Mouse (Mus musculus): ENCODE measurements around the gene Syt2. TPM values are rescaled to one million over a fixed set of nuclear protein-coding genes. Genes with fewer than 3 reads are reported as not detected.

The Syt2 gene
- total RNA-seq, 2 experiments from 2014 or later = 22.2 to 23.6 TPM

GRCm38 (mm10) chr1:134737463-134737862, 91.0 kb downstream of the Syt2 start:
- DNase-seq (ENCODE audit: extremely low spot score in 1 of 2, low spot score in 1 of 2) = no peak

GRCm38 (mm10) chr1:134741433-134741832, 95.0 kb downstream of the Syt2 start:
- peak in 1 of 2 experiments; percentile 48 for DNase-seq (ENCODE audit: extremely low spot score in 1 of 2, low spot score in 1 of 2)

- DNase-seq (ENCODE audit: extremely low spot score in 1 of 2, low spot score in 1 of 2) = no peak
These were observed 95.6 kb downstream of the Syt2 start for GRCm38 (mm10) chr1:134741946-134742661.

- DNase-seq (ENCODE audit: extremely low spot score in 1 of 2, low spot score in 1 of 2) = peak in 1 of 2 experiments; percentile 49
These were observed 99.2 kb downstream of the Syt2 start for GRCm38 (mm10) chr1:134745648-134746047.

- DNase-seq (ENCODE audit: extremely low spot score in 1 of 2, low spot score in 1 of 2) = no peak
These were observed 101.0 kb downstream of the Syt2 start for GRCm38 (mm10) chr1:134747236-134748174.

GRCm38 (mm10) chr1:134749889-134750288, 103.4 kb downstream of the Syt2 start:
- DNase-seq (ENCODE audit: extremely low spot score in 1 of 2, low spot score in 1 of 2) = no peak

- no peak for DNase-seq (ENCODE audit: extremely low spot score in 1 of 2, low spot score in 1 of 2)
These were observed 106.0 kb downstream of the Syt2 start for GRCm38 (mm10) chr1:134752447-134752846.

- DNase-seq (ENCODE audit: extremely low spot score in 1 of 2, low spot score in 1 of 2) = no peak
These were observed 107.5 kb downstream of the Syt2 start for GRCm38 (mm10) chr1:134753751-134754630.

GRCm38 (mm10) chr1:134754818-134755217, 108.3 kb downstream of the Syt2 start:
- no peak for DNase-seq (ENCODE audit: extremely low spot score in 1 of 2, low spot score in 1 of 2)

GRCm38 (mm10) chr1:134755548-134756189, 109.2 kb downstream of the Syt2 start:
- no peak for DNase-seq (ENCODE audit: extremely low spot score in 1 of 2, low spot score in 1 of 2)

GRCm38 (mm10) chr1:134756190-134756873, 109.9 kb downstream of the Syt2 start:
- DNase-seq (ENCODE audit: extremely low spot score in 1 of 2, low spot score in 1 of 2) = no peak

- DNase-seq (ENCODE audit: extremely low spot score in 1 of 2, low spot score in 1 of 2) = no peak
These were observed 110.8 kb downstream of the Syt2 start for GRCm38 (mm10) chr1:134757230-134757629.

- no peak for DNase-seq (ENCODE audit: extremely low spot score in 1 of 2, low spot score in 1 of 2)
These were observed 112.7 kb downstream of the Syt2 start for GRCm38 (mm10) chr1:134759133-134759532.

GRCm38 (mm10) chr1:134760642-134761041, 114.2 kb downstream of the Syt2 start:
- no peak for DNase-seq (ENCODE audit: extremely low spot score in 1 of 2, low spot score in 1 of 2)

GRCm38 (mm10) chr1:134761534-134761933, 115.1 kb downstream of the Syt2 start:
- DNase-seq (ENCODE audit: extremely low spot score in 1 of 2, low spot score in 1 of 2) = no peak

- DNase-seq (ENCODE audit: extremely low spot score in 1 of 2, low spot score in 1 of 2) = no peak
These were observed 116.8 kb downstream of the Syt2 start for GRCm38 (mm10) chr1:134763250-134763649.

- no peak for DNase-seq (ENCODE audit: extremely low spot score in 1 of 2, low spot score in 1 of 2)
These were observed 117.4 kb downstream of the Syt2 start for GRCm38 (mm10) chr1:134763776-134764438.

- DNase-seq (ENCODE audit: extremely low spot score in 1 of 2, low spot score in 1 of 2) = no peak
These were observed 118.5 kb downstream of the Syt2 start for GRCm38 (mm10) chr1:134764831-134765458.

Data from layer of hippocampus, postnatal 25 days (tissue).